Mouse (Mus musculus): ENCODE measurements around the gene Tada2b. TPM values are rescaled to one million over a fixed set of nuclear protein-coding genes. Genes with fewer than 3 reads are reported as not detected.

Gene Tada2b
- total RNA-seq, 2 experiments from 2014 or later = 12.0 to 16.5 TPM

DNA sequence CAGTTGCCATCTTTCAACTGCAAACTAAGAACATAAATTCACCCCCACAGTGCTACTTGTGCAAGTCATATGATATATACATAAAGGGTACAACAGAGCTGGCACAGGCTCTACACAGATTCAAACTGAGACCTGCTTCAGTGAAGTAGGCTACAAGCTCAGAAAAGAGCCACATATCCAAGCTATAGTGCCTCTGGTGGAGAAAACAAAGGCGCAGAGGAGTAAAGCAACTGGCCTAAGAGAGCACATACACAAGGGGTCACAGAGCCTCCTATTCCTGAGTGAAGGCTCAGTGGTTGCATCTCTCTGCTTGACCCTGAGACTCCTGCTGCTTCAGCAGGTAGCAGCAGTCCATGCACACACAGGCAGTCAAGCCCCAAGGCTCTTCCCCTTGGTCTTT lies 3.0 kb downstream of the Tada2b start:
- ATAC-seq (ENCODE audit: poor library complexity, severe bottlenecking) = no peak

DNA sequence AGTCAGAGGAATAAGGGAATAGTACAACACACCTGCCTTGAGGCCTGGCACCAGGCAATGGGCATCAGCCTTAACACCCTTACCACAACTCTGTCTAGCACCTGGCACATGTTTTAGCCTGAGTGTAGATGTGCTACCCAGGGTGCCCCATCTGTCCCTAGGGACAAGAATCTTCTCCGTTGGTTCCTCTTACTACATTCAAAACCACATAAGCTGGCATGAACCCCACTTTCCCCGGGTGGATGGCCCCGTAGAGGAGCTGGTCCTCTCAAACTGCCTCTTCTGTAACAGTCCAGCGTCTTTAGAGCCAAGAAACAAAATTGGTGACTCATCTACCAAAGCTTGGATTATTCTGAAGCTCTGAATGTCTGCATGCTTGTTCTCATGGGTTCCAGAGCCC lies 3.7 kb downstream of the Tada2b start:
- ATAC-seq (ENCODE audit: poor library complexity, severe bottlenecking) = no peak

- ATAC-seq (ENCODE audit: poor library complexity, severe bottlenecking) = no peak
These were observed 4.3 kb downstream of the Tada2b start for GRCm38 (mm10) chr5:36479735-36480134.

DNA sequence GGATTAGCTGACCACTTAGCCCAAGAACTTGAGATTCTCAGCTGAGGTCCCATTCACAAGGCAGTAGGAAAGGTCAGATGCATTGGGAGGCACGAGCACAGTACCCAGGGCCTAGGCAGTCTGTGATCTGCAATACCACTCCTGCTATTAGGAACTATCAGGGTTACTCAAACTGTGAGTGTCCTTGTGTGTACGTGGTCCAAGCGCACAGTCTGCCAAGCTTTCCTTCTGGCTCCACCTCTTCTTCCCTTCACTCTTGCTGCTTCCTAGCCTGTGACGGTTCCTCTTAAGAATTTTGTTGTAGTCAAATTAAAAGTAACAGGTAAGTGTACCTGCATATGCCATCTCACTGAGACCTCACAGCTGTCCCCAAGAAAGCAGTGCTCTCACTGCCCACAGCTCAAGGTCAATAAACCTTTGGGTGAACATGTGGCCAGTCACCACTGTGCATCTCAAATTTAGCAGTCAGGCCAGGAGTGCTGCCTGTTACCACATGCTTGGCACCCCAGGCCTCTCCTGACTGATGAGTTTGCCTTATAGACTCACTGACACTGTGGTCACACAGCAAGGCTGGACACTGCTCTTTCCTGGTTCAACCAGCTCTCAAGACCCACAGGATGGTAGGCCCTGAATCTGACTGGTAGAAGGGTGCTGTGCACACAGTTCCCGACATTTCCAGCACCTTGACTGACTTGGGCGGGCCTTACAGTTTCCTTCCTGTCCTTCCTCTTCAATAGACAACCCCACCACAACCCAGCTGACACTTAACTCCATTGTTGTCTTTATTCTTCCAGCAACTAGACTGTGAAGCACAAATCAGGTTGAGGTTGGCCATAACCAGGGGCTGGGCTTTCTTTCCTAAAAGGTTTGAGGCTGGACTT lies 5.3 kb downstream of the Tada2b start:
- no peak for ATAC-seq (ENCODE audit: poor library complexity, severe bottlenecking)

GRCm38 (mm10) chr5:36477486-36477885 lies 6.6 kb downstream of the Tada2b start:
- peak; percentile 26; the same call in 1 of the 2 replicates for ATAC-seq (ENCODE audit: poor library complexity, severe bottlenecking)

DNA sequence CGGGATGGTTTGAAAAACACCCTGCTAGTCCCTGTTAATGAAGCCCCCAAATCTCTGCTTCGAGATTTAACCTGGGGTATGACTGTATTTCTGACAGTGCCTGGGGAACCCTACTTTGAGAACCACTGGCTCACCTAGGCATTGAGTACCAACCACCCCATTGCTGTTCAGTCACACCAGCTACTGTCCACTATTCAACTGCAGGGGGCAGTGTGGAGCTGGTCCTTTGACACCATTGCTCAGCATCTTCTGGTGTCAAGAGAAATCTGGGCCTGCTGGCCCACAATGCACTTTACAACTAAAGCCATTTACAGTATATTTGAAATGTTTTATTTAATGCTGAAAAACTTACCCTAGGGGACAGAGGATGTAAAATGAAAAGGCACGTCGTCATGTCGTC lies 9.8 kb downstream of the Tada2b start:
- ATAC-seq (ENCODE audit: poor library complexity, severe bottlenecking) = peak; percentile 91

DNA sequence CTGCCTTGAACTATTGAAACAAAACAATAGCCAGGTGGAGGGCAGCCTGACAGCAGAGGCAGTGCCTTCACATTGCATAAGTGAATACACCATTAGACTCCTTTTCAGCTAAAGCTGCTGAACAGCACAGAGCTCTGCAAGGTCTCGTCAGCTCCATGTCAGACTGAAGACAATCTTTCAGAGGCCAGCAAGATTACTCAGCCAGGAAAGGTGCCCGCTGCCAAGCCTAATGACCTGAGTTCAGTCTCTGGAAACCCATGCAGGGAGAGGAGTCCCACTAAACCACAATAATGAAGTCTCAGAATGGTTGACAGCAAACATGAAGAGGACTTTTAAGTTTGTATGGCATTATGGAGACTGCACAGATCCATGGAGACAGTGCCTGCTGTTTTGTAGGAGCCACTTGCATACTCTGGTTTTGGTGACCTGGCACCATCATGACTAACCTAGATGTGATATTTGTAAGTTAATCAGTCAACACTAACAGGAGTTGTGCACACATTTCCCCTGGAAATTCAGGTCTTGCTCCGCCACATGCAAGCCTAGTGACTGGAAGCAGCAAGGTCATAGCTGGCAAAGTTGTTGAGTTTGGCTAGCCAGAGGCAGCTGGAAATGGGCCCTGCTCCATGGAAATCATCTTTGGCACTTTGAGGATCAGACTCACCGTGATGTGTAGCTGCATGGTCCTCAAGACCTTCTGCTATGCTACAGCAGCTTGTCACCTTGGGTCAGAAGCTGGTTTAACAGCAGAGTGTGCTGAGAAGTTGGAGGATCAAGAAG lies 11.0 kb downstream of the Tada2b start:
- ATAC-seq (ENCODE audit: poor library complexity, severe bottlenecking) = no peak

DNA sequence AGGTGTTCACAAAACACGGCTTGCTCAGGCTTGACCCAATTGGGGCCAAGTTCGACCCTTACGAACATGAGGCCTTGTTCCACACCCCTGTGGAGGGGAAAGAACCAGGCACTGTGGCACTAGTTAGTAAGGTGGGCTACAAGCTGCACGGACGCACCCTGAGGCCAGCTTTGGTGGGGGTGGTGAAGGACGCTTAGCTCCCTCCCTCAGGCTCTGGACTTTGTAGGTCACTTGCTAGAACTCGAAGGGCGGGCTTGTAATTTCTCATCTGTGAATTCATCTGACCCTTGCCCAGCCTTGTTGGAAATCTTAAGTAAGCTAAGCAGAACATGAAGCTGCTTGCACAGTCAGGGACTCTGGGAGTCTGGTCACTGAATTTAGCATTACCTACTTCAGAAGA lies 12.9 kb downstream of the Tada2b start:
- ATAC-seq (ENCODE audit: poor library complexity, severe bottlenecking) = no peak

DNA sequence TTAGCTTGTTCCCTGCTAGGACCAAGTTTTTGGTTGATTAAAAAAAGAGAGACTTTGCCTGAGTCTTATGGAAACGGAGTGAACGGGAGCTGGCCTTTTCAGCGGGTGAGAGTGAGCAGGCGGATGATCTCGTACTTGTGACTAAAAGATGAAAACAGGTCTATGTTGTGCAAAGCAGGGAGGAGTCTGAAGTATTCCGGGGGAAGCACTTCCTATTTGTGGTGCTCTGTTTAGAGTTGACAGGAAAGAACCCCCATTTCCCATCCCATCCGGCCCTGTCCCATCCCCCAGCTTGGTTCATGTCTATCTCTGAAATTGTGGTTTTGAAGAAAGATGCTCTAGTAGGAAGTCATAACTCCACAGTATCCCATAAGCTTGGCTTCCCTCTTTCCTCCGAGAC lies 18.2 kb downstream of the Tada2b start:
- no peak for ATAC-seq (ENCODE audit: poor library complexity, severe bottlenecking)

DNA sequence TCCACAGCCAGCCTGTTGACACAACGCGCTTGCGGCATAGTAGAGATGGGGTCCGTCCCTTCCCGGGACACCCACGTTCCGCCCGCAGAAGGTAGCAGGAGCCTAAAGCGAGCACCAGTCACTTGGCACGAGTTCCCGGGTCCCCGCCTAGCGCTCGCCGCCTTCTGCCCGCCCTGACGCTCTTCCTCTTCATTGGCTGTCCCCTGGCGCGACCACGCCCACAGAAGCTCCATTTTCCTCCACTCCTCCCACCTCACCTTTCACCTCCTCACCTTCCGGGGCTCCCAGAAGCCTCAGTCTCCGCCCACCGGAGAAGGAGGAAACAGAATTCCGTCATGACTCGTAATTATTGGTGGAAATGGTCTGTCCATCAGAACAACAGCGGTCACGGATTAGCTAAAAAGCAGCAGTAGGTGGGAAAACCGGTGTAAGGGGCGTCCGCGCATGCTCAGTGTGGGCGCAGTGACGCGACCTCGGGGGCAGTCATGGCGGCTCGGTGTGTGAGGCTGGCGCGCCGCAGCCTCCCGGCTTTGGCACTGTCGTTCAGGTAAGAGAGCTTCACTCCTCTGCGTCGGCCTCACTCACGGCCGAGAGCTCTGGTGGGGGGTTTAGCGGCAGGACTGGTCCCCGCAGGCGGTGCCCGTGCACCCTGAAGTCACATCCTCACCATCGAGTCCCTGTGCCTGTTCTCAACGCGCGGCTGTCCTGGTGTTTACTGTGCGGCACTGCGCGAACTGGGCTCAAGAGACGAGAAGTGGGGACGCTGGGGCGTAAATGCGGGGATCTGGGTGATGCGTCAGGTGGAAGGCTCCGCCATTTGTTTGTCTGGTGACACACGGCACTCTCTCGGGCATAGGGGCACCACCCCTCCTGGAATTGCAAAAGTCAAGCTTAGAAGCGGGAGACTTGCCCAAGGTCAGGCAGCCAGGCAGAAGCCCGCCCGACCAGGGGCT lies 19.1 kb downstream of the Tada2b start, which contains the start of gene Grpel1:
TSS of gene Grpel1 (plus strand) at position 290 of the 953 bp plus-strand sequence.
- ATAC-seq (ENCODE audit: poor library complexity, severe bottlenecking) = peak; percentile 94

GRCm38 (mm10) chr5:36463391-36463790 lies 20.7 kb downstream of the Tada2b start:
- ATAC-seq (ENCODE audit: poor library complexity, severe bottlenecking) = no peak

- peak; percentile 43 for ATAC-seq (ENCODE audit: poor library complexity, severe bottlenecking)
These were observed 21.3 kb downstream of the Tada2b start for GRCm38 (mm10) chr5:36462810-36463209.

- no peak for ATAC-seq (ENCODE audit: poor library complexity, severe bottlenecking)
These were observed 22.9 kb downstream of the Tada2b start for GRCm38 (mm10) chr5:36461231-36461630.

DNA sequence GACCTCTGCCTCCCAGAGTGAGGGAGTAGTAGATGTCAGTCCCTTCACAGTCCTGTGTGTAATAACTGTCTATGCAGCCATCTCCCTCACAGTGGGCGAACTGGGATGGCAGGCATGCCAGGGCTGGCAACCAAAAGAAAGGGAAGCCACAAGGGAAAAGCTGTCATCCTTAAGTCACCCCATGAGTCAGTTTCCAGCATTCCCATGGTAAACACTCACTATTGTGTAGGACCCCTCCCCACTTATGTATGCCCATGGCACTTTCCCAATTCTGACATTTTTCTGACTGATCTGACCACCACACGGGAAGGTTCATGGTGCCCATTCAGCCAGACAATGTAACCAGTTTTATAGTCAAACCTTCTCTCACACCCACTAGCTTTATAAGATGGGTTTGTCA lies 23.4 kb downstream of the Tada2b start:
- no peak for ATAC-seq (ENCODE audit: poor library complexity, severe bottlenecking)

DNA sequence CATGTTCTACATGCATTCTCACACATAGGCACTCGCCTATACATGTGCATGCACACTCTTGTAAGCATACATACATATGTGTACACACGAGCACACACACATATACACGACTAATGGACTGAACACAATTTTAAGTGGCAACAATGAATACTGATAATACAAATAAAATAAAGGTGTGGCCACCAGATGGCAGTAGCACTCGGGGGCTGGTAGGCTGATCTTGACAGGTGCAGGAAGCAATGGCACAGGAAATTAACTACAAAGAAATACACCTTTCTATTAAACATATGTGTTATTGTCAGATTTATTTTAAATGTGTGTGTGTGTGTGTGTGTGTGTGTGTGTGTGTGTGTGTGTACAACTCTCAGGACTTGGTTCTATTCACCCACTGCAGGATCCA lies 25.2 kb downstream of the Tada2b start:
- ATAC-seq (ENCODE audit: poor library complexity, severe bottlenecking) = peak; percentile 43; the same call in 1 of the 2 replicates

DNA sequence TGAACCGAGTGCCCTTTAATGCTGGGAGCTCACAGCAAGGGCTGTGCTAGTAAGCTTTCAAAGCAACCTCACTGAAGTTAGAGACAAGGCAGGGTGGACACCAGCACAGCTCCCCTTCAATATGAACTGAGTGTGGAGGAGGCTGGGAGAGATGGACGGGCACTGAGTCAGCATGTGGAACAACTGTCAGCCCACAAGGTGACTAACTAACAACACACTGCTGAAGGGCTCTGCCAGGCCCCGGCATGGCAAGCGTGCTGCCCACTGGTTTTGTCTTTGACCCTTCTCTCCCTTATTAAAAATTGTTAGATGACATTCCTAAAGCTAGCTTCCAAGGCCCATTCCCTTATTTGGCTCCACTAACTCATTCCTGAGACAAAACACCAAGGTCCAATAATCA lies 26.4 kb downstream of the Tada2b start:
- ATAC-seq (ENCODE audit: poor library complexity, severe bottlenecking) = no peak

DNA sequence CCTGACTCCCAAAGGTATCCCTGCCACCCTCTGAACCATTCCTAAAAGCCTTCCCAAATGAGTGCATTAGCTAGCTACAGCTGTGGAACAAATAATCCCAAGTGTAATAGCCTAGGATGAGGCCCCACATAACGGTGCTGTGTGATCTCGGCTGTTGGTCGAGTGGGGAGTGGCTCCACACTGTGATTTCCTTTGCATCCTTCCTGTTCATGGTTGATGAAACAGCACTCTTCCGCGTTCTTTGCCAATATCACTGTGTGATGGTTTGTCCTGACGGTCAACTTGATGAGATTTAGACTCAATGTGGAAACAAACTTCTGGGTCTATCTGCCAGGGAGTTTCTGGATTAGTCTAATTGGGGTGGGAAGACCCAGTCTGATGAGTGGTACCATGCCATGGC lies 31.3 kb downstream of the Tada2b start:
- ATAC-seq (ENCODE audit: poor library complexity, severe bottlenecking) = 0 out of 2 replicates have a peak, but pooled peaks have one; percentile 38

DNA sequence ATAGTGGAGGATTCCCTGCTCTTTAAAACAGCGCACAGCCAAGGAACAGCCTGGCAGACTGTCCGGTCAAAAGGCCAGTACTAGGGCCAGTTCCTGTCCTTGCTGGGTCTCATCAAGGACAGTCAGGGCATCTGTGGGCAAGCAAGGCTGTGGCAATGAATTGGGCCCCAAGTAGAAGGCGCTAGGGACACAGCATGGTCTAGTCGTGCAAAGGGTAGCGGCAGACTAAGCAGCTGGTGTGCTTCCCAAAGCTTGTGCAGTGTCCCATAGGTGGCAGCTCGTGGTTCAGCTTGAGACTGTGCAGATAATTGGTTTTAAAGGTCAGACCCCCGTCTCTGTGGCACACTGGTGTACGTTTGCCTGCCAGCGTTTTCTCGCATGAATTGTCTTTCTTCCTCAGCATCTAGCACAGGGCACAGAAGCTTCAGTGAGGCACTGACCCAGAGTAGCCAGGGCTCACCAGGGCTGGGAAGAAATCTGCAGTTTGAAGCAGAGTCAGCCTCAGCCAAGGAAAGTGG lies 32.2 kb downstream of the Tada2b start:
- ATAC-seq (ENCODE audit: poor library complexity, severe bottlenecking) = no peak

DNA sequence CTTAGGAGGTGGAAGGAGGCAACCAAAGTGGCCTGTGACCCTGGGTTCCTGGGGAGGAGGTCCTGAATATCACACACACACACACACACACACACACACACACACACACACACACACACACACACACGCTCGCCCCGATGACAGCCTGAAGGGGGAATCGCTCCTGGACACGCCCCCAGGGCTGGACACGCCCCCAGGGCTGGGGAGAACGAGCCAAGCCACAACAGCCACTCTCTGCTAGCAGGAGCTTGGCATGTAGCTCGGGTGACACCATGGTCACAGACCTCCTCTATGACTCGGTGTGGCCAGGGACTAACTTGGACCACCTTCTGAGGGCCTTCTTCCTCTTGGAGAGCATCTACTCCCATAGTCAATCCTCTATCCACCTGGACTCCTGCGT lies 33.0 kb downstream of the Tada2b start:
- 0 out of 2 replicates have a peak, but pooled peaks have one; percentile 30 for ATAC-seq (ENCODE audit: poor library complexity, severe bottlenecking)

DNA sequence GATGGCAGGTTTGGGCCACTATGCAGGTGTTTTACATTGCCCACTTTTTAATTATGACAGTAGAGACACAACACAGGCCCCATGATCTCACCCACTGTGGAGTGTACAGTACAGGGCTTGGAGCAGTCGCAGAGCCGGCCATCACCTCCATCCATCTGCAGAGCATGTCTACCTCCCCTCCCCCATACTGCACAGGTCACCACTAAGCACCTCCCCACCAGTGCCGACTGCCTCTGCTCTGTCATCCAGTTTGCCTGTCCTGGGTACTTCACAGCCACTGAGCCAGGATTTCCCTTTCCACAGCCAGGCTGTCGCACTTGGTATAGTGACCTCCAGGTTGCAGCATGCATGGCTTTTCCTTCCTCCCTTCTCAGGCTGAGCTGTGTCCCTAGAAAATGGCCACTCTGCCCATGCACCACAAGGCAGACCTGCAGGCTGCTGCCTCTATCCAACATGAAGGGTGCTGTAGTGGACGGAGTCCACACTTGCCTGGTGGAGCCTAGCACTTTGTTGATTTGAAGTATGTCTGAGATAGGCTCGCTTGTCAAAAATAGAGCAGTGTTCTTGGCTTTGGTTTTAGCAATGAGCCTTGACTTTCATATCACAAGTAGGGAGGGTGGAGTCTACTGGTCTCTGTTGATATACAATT lies 34.3 kb downstream of the Tada2b start:
- ATAC-seq (ENCODE audit: poor library complexity, severe bottlenecking) = no peak
